Mouse (Mus musculus) stomach, postnatal 0 days (tissue): ENCODE data around the gene Ryr1.

Experiments used
- CTCF ChIP-seq: IDR thresholded peaks from 2 replicates; pipeline ENCODE4 v1.5.1; 2016; ENCODE audit warnings: antibody characterized with exemption, low read depth, mild to moderate bottlenecking, moderate library complexity
- EP300 ChIP-seq: optimal IDR thresholded peaks from 2 replicates; pipeline ENCODE3; 2016; ENCODE audit warnings: antibody characterized with exemption

DNA sequence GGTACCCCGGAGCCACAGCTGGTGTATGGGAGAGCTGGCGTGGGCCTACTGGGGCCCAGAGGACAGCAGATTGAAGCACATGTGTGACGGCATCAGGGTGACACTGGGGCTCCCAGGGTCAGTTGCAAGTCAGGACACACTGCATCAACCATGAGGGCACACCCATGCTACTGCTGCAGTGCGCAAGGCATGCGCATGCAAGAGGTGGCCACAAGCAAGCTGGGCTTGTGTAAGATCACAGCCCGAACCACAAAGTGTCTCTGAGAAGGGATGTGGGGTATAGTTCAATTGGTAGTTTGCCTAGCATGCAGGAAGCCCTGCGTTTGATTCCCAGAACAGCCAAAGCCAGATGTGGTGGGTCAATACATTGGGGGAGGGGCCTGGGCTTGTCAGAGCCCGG is 101.5 kb downstream of the Ryr1 start:
- TF ChIP-seq CTCF (no peak), EP300 (no peak)
